Mouse (Mus musculus): ENCODE measurements at regions not wholly inside any gene's neighbourhood (a gene's known extent, or its start where the extent isn't known, plus 50 kb on each side); places are given as distances from the start of the nearest gene placed in this dataset.

GRCm38 (mm10) chr13:113730062-113730775 lies 64.1 kb upstream of the Arl15 start:
- TF ChIP-seq POLR2A (IDR thresholded peaks at IDR 0.05; ENCODE audit: insufficient read length, low read depth) (no peak), MAX (IDR thresholded peaks at IDR 0.05; ENCODE audit: low read depth) (no peak), CEBPB (IDR thresholded peaks at IDR 0.05; ENCODE audit: insufficient read depth, poor library complexity, severe bottlenecking) (peak; percentile 99), MYOG (IDR thresholded peaks at IDR 0.05; ENCODE audit: control insufficient read depth in 1 of 3, insufficient read depth in 1 of 3, insufficient read length in 2 of 3, low read depth in 2 of 3) (peak in 1 of 3 experiments; percentile 28)
